Mouse (Mus musculus) hindbrain, embryonic 16.5 days (tissue): Measurements from ENCODE around the gene Ssc5d. TPM values are rescaled to one million over a fixed set of nuclear protein-coding genes. Genes with fewer than 3 reads are reported as not detected.

ENCODE experiments used
- ATAC-seq: fragments of 200-750 bp; cut with Nextera tagmentation; 2 replicates; pipeline ENCODE4 v1.8.0; 2017; ENCODE audit warnings: moderate TSS enrichment, moderate library complexity
- H3K27ac ChIP-seq: fragments of 300-500 bp; sonication (generic); 2 replicates; pipeline ENCODE4 v1.5.1; 2014; ENCODE audit warnings: low read depth, mild to moderate bottlenecking, control low read depth, low read length, moderate library complexity
- H3K27me3 ChIP-seq: fragments of 300-500 bp; sonication (generic); replicated peaks from 2 replicates; pipeline ENCODE4 v1.6.1; 2014; ENCODE audit warnings: low read length; ENCODE audit not compliant: control insufficient read depth, insufficient read depth
- H3K36me3 ChIP-seq: fragments of 300-500 bp; sonication (generic); 2 replicates; pipeline ENCODE4 v1.6.1; 2014; ENCODE audit warnings: mild to moderate bottlenecking, low read length, moderate library complexity, mixed read lengths; ENCODE audit not compliant: control insufficient read depth, insufficient read depth
- H3K4me1 ChIP-seq: fragments of 300-500 bp; sonication (generic); 2 replicates; pipeline ENCODE4 v1.6.1; 2014; ENCODE audit warnings: low read depth, low read length; ENCODE audit not compliant: control insufficient read depth, insufficient read depth
- H3K4me2 ChIP-seq: fragments of 300-500 bp; sonication (generic); 2 replicates; pipeline ENCODE4 v1.6.1; 2014; ENCODE audit warnings: mild to moderate bottlenecking, low read length, control low read depth, moderate library complexity
- H3K4me3 ChIP-seq: fragments of 300-500 bp; sonication (generic); 2 replicates; pipeline ENCODE4 v1.5.1; 2014; ENCODE audit warnings: mild to moderate bottlenecking, low read length, control low read depth, moderate library complexity
- H3K9ac ChIP-seq: fragments of 300-500 bp; sonication (generic); 2 replicates; pipeline ENCODE4 v1.6.1; 2014; ENCODE audit warnings: low read depth, mild to moderate bottlenecking, control low read depth, low read length, moderate library complexity
- H3K9me3 ChIP-seq: fragments of 300-500 bp; sonication (generic); 2 replicates; pipeline ENCODE4 v1.6.1; 2014; ENCODE audit warnings: mild to moderate bottlenecking, low read length, moderate library complexity; ENCODE audit not compliant: control insufficient read depth
- WGBS: fragments of 180-500 bp; shearing (Covaris S2); extraction: QIAGEN DNeasy Blood & Tissue Kit; methylation state at CpG from one replicate; pipeline ENCODE4 v1.1.7; 2014; 5-methylcytosine and 5-hydroxymethylcytosine counted together
- polyA plus RNA-seq: library from polyadenylated mRNA; unstranded; fragments of >200 nt; fragmentation: Nextera tagmentation; extraction: Ambion mirVana; gene quantifications from 2 replicates; pipeline ENCODE4 v1.2.1, GENCODE M21; 2015

Ssc5d gene
- polyA plus RNA-seq, 1 experiment from 2014 or later = 1.1 TPM

GRCm38 (mm10) chr7:4922508-4922907 lies 3.1 kb upstream of the Ssc5d start:
- H3K36me3 ChIP-seq = peaks cover 24% of the 10 kb centered on the region
- under 1% methylated on average over 12 of the region's 14 CpGs for WGBS
- H3K27me3 ChIP-seq = no peaks in the 10 kb centered on the region
- H3K4me3 ChIP-seq = peak overlapping the region; percentile 42
- ATAC-seq = peak; percentile 81
- peak overlapping the region; percentile 85 for H3K4me2 ChIP-seq
- peak overlapping the region; percentile 64 for H3K9ac ChIP-seq
- H3K27ac ChIP-seq = peak overlapping the region; percentile 94
- H3K9me3 ChIP-seq = no peaks in the 10 kb centered on the region
- peaks cover 38% of the 10 kb centered on the region for H3K4me1 ChIP-seq

- peaks cover 24% of the 10 kb centered on the region for H3K36me3 ChIP-seq
- H3K9ac ChIP-seq = peak overlapping the region; percentile 76
- H3K4me1 ChIP-seq = peaks cover 38% of the 10 kb centered on the region
- peak overlapping the region; percentile 42 for H3K4me3 ChIP-seq
- H3K27ac ChIP-seq = peak overlapping the region; percentile 94
- under 1% methylated on average over 14 of the region's 14 CpGs for WGBS
- no peaks in the 10 kb centered on the region for H3K27me3 ChIP-seq
- H3K9me3 ChIP-seq = no peaks in the 10 kb centered on the region
- peak overlapping the region; percentile 85 for H3K4me2 ChIP-seq
- ATAC-seq = peak; percentile 59
Observed at GRCm38 (mm10) chr7:4922931-4923565, 2.5 kb upstream of the Ssc5d start.

GRCm38 (mm10) chr7:4923586-4924364 lies 1.8 kb upstream of the Ssc5d start:
- ATAC-seq = peak; percentile 10
- H3K36me3 ChIP-seq = peaks cover 21% of the 10 kb centered on the region
- WGBS = 4% methylated on average over 37 of the region's 37 CpGs

GRCm38 (mm10) chr7:4924483-4924882 lies 1.1 kb upstream of the Ssc5d start:
- H3K4me3 ChIP-seq = peak overlapping the region; percentile 42
- peak overlapping the region; percentile 85 for H3K4me2 ChIP-seq
- peak overlapping the region; percentile 76 for H3K9ac ChIP-seq
- no peaks in the 10 kb centered on the region for H3K9me3 ChIP-seq
- peak overlapping the region; percentile 94 for H3K27ac ChIP-seq
- no peaks in the 10 kb centered on the region for H3K27me3 ChIP-seq
- peaks cover 38% of the 10 kb centered on the region for H3K4me1 ChIP-seq
- peaks cover 15% of the 10 kb centered on the region for H3K36me3 ChIP-seq
- WGBS = 4% methylated on average over 4 of the region's 4 CpGs
- ATAC-seq = no peak

More at GRCm38 (mm10) chr7:4923586-4924364, 1.8 kb upstream of the Ssc5d start:
- Histone ChIP-seq H3K27me3 (no peaks in the 10 kb centered on the region), H3K4me2 (peak overlapping the region; percentile 85), H3K4me3 (peak overlapping the region; percentile 42), H3K9me3 (no peaks in the 10 kb centered on the region), H3K4me1 (peaks cover 38% of the 10 kb centered on the region), H3K9ac (peak overlapping the region; percentile 76), H3K27ac (peak overlapping the region; percentile 94)

- peaks cover 38% of the 10 kb centered on the region for H3K4me1 ChIP-seq
- H3K36me3 ChIP-seq = peaks cover 11% of the 10 kb centered on the region
- H3K4me2 ChIP-seq = peak overlapping the region; percentile 85
- peak overlapping the region; percentile 94 for H3K27ac ChIP-seq
- no peak overlapping the region for H3K9ac ChIP-seq
- WGBS = 3% methylated on average over 3 of the region's 4 CpGs
- no peaks in the 10 kb centered on the region for H3K9me3 ChIP-seq
- no peak overlapping the region for H3K4me3 ChIP-seq
- ATAC-seq = no peak
- H3K27me3 ChIP-seq = no peaks in the 10 kb centered on the region
Observed at GRCm38 (mm10) chr7:4924891-4925301, 689 bp upstream of the Ssc5d start.

- Histone ChIP-seq H3K4me3 (no peak overlapping the region), H3K27ac (no peak overlapping the region), H3K4me2 (no peak overlapping the region), H3K36me3 (no peaks in the 10 kb centered on the region), H3K9me3 (no peaks in the 10 kb centered on the region), H3K9ac (no peak overlapping the region), H3K27me3 (no peaks in the 10 kb centered on the region), H3K4me1 (peaks cover 30% of the 10 kb centered on the region)
- WGBS = 58% methylated on average over 16 of the region's 16 CpGs
- ATAC-seq = no peak
Observed at GRCm38 (mm10) chr7:4926849-4927248, 1.3 kb downstream of the Ssc5d start.

- Histone ChIP-seq H3K27me3 (no peaks in the 10 kb centered on the region), H3K36me3 (no peaks in the 10 kb centered on the region), H3K9ac (no peak overlapping the region), H3K4me3 (no peak overlapping the region), H3K4me1 (peaks cover 25% of the 10 kb centered on the region), H3K9me3 (no peaks in the 10 kb centered on the region), H3K4me2 (no peak overlapping the region), H3K27ac (no peak overlapping the region)
- WGBS = 69% methylated on average over 8 of the region's 8 CpGs
- no peak for ATAC-seq
Observed at GRCm38 (mm10) chr7:4927711-4928110, 2.1 kb downstream of the Ssc5d start.

- Histone ChIP-seq H3K9me3 (no peaks in the 10 kb centered on the region), H3K36me3 (no peaks in the 10 kb centered on the region), H3K4me1 (peaks cover 24% of the 10 kb centered on the region), H3K9ac (peak overlapping the region; percentile 27; the same call in 1 of the 2 replicates), H3K27ac (no peak overlapping the region), H3K4me3 (no peak overlapping the region), H3K4me2 (no peak overlapping the region), H3K27me3 (no peaks in the 10 kb centered on the region)
- no peak for ATAC-seq
- WGBS = 71% methylated on average over 17 of the region's 17 CpGs
Observed at GRCm38 (mm10) chr7:4928323-4928722, 2.7 kb downstream of the Ssc5d start.

- no peak for ATAC-seq
- WGBS = 63% methylated on average over 12 of the region's 12 CpGs
Observed at GRCm38 (mm10) chr7:4933103-4933502, 7.5 kb downstream of the Ssc5d start.

More at GRCm38 (mm10) chr7:4933103-4933502, 7.5 kb downstream of the Ssc5d start:
- Histone ChIP-seq H3K9me3 (no peaks in the 10 kb centered on the region), H3K4me2 (no peak overlapping the region), H3K4me3 (no peak overlapping the region), H3K4me1 (no peaks in the 10 kb centered on the region), H3K27me3 (no peaks in the 10 kb centered on the region), H3K9ac (no peak overlapping the region), H3K36me3 (no peaks in the 10 kb centered on the region), H3K27ac (no peak overlapping the region)
